Mouse (Mus musculus): Measurements from ENCODE around the gene Kcnt1. TPM values are rescaled to one million over a fixed set of nuclear protein-coding genes. Genes with fewer than 3 reads are reported as not detected.

The Kcnt1 gene
- 0.12 TPM for polyA plus RNA-seq (2017; shearing (Covaris generic))

GRCm38 (mm10) chr2:25863337-25864131 lies at the start of gene Kcnt1:
Kcnt1 (plus strand) TSS chr2:25863734.

GRCm38 (mm10) chr2:25815748-25816147 lies 47.8 kb upstream of the Kcnt1 start, which contains the start of gene Glt6d1:
Glt6d1 (minus strand) TSS chr2:25815848.

DNA sequence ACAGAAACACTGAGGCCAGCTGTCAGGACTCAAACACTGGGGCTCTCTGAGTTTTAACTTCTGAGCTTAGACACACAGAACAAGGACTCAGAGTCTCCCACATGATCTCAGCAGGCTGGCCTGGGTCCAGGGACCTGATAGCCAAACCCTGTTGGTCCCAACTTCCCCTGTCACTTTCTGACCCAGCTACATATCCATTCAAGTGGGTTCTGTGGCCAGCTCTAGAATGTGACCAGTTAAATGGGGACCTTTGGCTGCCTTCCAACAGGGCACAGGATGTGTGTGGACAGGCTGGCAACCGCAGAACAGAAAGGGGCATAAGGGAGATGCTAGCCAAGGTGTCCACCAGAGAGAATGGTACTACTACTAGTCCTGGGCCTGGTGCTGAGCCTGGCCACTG lies 40.7 kb upstream of the Kcnt1 start, which contains the start of gene Lcn9:
Gene Lcn9 (plus strand): TSS at position 348 of the 400 bp plus-strand sequence.

GRCm38 (mm10) chr2:25847226-25847625 lies 16.3 kb upstream of the Kcnt1 start, which contains the start of gene Sohlh1:
Sohlh1 (minus strand) TSS chr2:25847248.

Other genes with a start within 250 kb of the Kcnt1 start
- not detected for gene Ccdc183, start 246.1 kb upstream of the Kcnt1 start, polyA plus RNA-seq (2017; shearing (Covaris generic))
- 1.1 TPM for gene Tmem141, start 241.7 kb upstream of the Kcnt1 start, polyA plus RNA-seq (2017; shearing (Covaris generic))
- 2.9 TPM for gene Fcna, start 235.7 kb upstream of the Kcnt1 start, polyA plus RNA-seq (2017; shearing (Covaris generic))
- not detected for gene Lcn8, start 210.6 kb upstream of the Kcnt1 start, polyA plus RNA-seq (2017; shearing (Covaris generic))
- gene Lcn5, start 205.8 kb upstream of the Kcnt1 start, polyA plus RNA-seq (2017; shearing (Covaris generic)) = not detected
- not detected for gene Lcn6, start 186.9 kb upstream of the Kcnt1 start, polyA plus RNA-seq (2017; shearing (Covaris generic))
- gene Lcn10, start 181.0 kb upstream of the Kcnt1 start, polyA plus RNA-seq (2017; shearing (Covaris generic)) = 0.22 TPM
- gene Obp2a, start 163.7 kb upstream of the Kcnt1 start, polyA plus RNA-seq (2017; shearing (Covaris generic)) = not detected
- gene Bmyc, start 157.0 kb upstream of the Kcnt1 start, polyA plus RNA-seq (2017; shearing (Covaris generic)) = 177 TPM
- gene Obp2b, start 126.7 kb upstream of the Kcnt1 start, polyA plus RNA-seq (2017; shearing (Covaris generic)) = not detected
- not detected for gene Lcn3, start 98.2 kb upstream of the Kcnt1 start, polyA plus RNA-seq (2017; shearing (Covaris generic))
- not detected for gene Lcn11, start 86.7 kb upstream of the Kcnt1 start, polyA plus RNA-seq (2017; shearing (Covaris generic))
- gene Gm13539, start 81.5 kb upstream of the Kcnt1 start, polyA plus RNA-seq (2017; shearing (Covaris generic)) = not detected
- not detected for gene Glt6d1, start 47.9 kb upstream of the Kcnt1 start, polyA plus RNA-seq (2017; shearing (Covaris generic))
- gene Lcn9, start 40.6 kb upstream of the Kcnt1 start, polyA plus RNA-seq (2017; shearing (Covaris generic)) = not detected
- not detected for gene Sohlh1, start 16.5 kb upstream of the Kcnt1 start, polyA plus RNA-seq (2017; shearing (Covaris generic))
- gene Camsap1, start 119.5 kb downstream of the Kcnt1 start, polyA plus RNA-seq (2017; shearing (Covaris generic)) = 29.1 TPM
- 67.3 TPM for gene Ubac1, start 158.0 kb downstream of the Kcnt1 start, polyA plus RNA-seq (2017; shearing (Covaris generic))